ENCODE assay signal across 16 mouse cellular contexts in the genomic region with DNA sequence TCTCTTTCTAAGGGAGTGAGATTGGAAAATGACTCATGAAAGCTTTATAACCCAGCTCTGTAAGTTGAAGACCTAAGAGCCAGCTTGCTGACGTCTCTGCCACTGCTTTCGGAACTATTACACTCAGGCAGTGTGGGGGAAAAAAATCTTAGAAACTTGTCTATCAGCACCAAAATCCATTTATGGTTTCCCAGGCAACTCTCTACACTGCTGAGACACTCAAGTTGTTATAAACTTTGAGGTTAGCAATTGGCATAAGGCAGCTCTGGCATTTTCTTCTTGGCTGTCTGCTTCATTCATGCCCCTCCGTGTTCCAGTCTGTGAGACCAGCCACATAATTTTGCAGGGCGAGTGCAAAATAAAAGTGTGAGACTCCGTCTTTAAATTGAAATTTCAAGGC.
"Had no signal": no experiment of that assay in that cellular context is flagged by ENCODE, and none has a peak within 500 bp of the region (broad histone marks: within the 10 kb centered on the region; RNA-seq: fewer than 3 reads in every experiment).

No protein-coding gene starts in this region.

- H3K4me3 ChIP-seq: kidney, embryonic 15.5 days; left cerebral cortex, adult 2 months; limb, embryonic 10.5 days; liver, embryonic 15.5 days; megakaryocyte, embryonic 14.5 days; midbrain, embryonic 15.5 days had no signal

- H3K9ac ChIP-seq: kidney, embryonic 15.5 days; liver, embryonic 15.5 days; midbrain, embryonic 15.5 days had no signal

- ATAC-seq: midbrain, embryonic 15.5 days had no signal

- H3K36me3 ChIP-seq: kidney, embryonic 15.5 days; limb, embryonic 10.5 days; liver, embryonic 15.5 days; midbrain, embryonic 15.5 days had no signal

- H3K27ac ChIP-seq: kidney, embryonic 15.5 days; limb, embryonic 10.5 days; liver, embryonic 15.5 days; macrophage; midbrain, embryonic 15.5 days had no signal

- DNase-seq: kidney, adult 2 months; kidney, postnatal 14 days; lung, adult 2 months; lung, postnatal 14 days; right cerebral cortex, postnatal 4 days; spleen, adult 18-20 months; thymus, postnatal 4 days had no signal

- H3K27me3 ChIP-seq: kidney, embryonic 15.5 days; liver, embryonic 15.5 days; midbrain, embryonic 15.5 days had no signal

- H3K4me2 ChIP-seq: kidney, embryonic 15.5 days; liver, embryonic 11.5 days; liver, embryonic 15.5 days; midbrain, embryonic 11.5 days; midbrain, embryonic 15.5 days had no signal

- H3K9me3 ChIP-seq: kidney, embryonic 15.5 days; limb, embryonic 10.5 days; liver, embryonic 15.5 days; megakaryocyte, embryonic 14.5 days; midbrain, embryonic 15.5 days had no signal

- H3K4me1 ChIP-seq: kidney, embryonic 15.5 days; limb, embryonic 10.5 days; liver, embryonic 15.5 days; midbrain, embryonic 15.5 days had no signal
